Mouse (Mus musculus) midbrain, postnatal 0 days (tissue): ENCODE data around the gene Noxa1. TPM values are rescaled to one million over a fixed set of nuclear protein-coding genes. Genes with fewer than 3 reads are reported as not detected.

Experiments used
- ATAC-seq: fragments of 200-750 bp; cut with Nextera tagmentation; 2 replicates; pipeline ENCODE4 v1.8.0; 2017; ENCODE audit warnings: moderate number of reproducible peaks, mild to moderate bottlenecking, moderate TSS enrichment, moderate library complexity; ENCODE audit not compliant: low FRiP score
- DNase-seq: peaks from one replicate; pipeline ENCODE4 v3.0.0-alpha.2; 2015; ENCODE audit warnings: low spot score
- H3K27ac ChIP-seq: fragments of 300-500 bp; sonication (generic); 2 replicates; pipeline ENCODE4 v1.5.1; 2014; ENCODE audit warnings: low read depth, mild to moderate bottlenecking, low read length, mixed read lengths
- H3K27me3 ChIP-seq: fragments of 300-500 bp; sonication (generic); 2 replicates; pipeline ENCODE4 v1.6.1; 2014; ENCODE audit warnings: low read length, control low read depth, mixed read lengths; ENCODE audit not compliant: insufficient read depth
- H3K36me3 ChIP-seq: fragments of 300-500 bp; sonication (generic); 2 replicates; pipeline ENCODE4 v1.6.1; 2014; ENCODE audit warnings: low read length, control low read depth, mixed read lengths; ENCODE audit not compliant: insufficient read depth
- H3K4me1 ChIP-seq: fragments of 300-500 bp; sonication (generic); 2 replicates; pipeline ENCODE4 v1.6.1; 2014; ENCODE audit warnings: mild to moderate bottlenecking, control low read depth, antibody characterized with exemption, low read length, mixed read lengths; ENCODE audit not compliant: insufficient read depth
- H3K4me2 ChIP-seq: fragments of 300-500 bp; sonication (generic); 2 replicates; pipeline ENCODE4 v1.6.1; 2014; ENCODE audit warnings: low read depth, mild to moderate bottlenecking, low read length, mixed read lengths; ENCODE audit not compliant: poor library complexity, severe bottlenecking
- H3K4me3 ChIP-seq: fragments of 300-500 bp; sonication (generic); 2 replicates; pipeline ENCODE4 v1.5.1; 2014; ENCODE audit warnings: low read depth, mild to moderate bottlenecking, low read length, moderate library complexity
- H3K9ac ChIP-seq: fragments of 300-500 bp; sonication (generic); replicated peaks from 2 replicates; pipeline ENCODE4 v1.6.1; 2014; ENCODE audit warnings: mild to moderate bottlenecking, low read length, moderate library complexity, mixed read lengths; ENCODE audit not compliant: poor library complexity, severe bottlenecking
- H3K9me3 ChIP-seq: fragments of 300-500 bp; sonication (generic); 2 replicates; pipeline ENCODE4 v1.6.1; 2016; ENCODE audit warnings: low read length, control low read depth
- CTCF ChIP-seq: IDR thresholded peaks from 2 replicates; pipeline ENCODE4 v1.5.1; 2016; ENCODE audit warnings: antibody characterized with exemption, mild to moderate bottlenecking
- WGBS: fragments of 180-500 bp; shearing (Covaris S2); extraction: QIAGEN DNeasy Blood & Tissue Kit; methylation state at CpG from one replicate; pipeline ENCODE4 v1.1.7; 2014; 5-methylcytosine and 5-hydroxymethylcytosine counted together
- polyA plus RNA-seq: library from polyadenylated mRNA; unstranded; fragments of >200 nt; fragmentation: Nextera tagmentation; extraction: Ambion mirVana; gene quantifications from 2 replicates; pipeline ENCODE4 v1.2.1, GENCODE M21; 2015
- total RNA-seq: library from RNA; depleted of rRNA; stranded (reverse); fragments of >200 nt; gene quantifications from 2 replicates; pipeline ENCODE4 v1.2.3, GENCODE M21; 2014

The Noxa1 gene
- total and polyA plus RNA-seq, 2 experiments from 2014 or later: not detected

DNA sequence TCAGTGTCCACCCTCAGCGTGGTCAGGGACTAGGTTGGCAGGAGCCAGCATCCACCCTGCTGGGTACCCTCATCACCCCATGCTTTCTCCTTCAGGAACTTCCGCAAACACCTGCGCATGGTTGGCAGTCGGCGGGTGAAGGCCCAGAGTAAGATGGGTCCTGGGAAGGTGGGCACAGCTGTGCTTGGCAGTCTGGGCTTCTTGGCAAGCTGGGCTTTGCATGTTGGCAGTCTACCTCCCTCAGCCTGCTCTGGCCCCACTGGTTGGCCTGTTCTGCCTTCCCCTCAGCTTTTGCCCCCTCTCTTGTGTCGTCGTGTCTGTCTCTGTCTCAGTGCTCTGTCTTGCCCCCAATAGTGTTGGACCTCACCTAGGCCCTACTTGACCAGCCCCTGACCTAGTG lies 36.0 kb downstream of the Noxa1 start:
- Histone ChIP-seq H3K4me3 (no peak overlapping the region), H3K27me3 (no peaks in the 10 kb centered on the region), H3K4me2 (no peak overlapping the region), H3K9ac (no peak overlapping the region), H3K27ac (no peak overlapping the region), H3K36me3 (peaks cover 57% of the 10 kb centered on the region), H3K4me1 (peaks cover 12% of the 10 kb centered on the region; the same call in 1 of the 2 replicates), H3K9me3 (no peaks in the 10 kb centered on the region)
- WGBS: 88% methylated on average over 7 of the region's 7 CpGs
- TF ChIP-seq CTCF: no peak
- no peak for DNase-seq
- no peak for ATAC-seq

DNA sequence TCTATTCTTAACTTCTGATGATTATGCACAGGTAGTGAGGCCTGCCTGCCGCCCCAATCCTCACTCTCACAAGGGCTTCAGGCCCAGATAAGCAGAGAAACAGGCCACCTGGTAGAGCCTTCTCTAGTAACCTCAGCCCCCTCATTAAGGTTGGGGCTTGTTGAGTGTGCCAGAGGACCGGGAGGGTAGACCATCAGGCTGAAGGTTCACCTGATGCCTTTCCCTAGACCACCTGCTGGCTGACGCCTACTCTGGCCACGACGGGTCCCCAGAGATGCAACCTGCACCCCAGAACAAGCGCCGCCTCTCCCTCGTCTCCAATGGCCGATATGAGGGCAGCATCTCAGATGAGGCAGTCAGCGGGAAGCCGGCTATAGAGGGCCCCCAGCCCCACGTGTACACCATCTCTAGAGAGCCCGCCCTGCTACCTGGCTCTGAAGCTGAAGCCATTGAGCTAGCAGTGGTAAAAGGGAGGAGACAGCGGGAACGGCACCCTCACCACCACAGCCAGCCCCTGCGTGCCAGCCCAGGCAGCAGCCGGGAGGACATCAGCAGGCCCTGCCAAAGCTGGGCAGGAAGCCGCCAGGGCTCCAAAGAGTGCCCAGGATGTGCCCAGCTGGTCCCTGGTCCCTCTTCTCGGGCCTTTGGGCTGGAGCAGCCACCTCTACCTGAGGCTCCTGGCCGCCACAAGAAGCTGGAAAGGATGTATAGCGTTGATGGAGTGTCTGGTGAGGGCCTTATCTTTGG lies 39.4 kb downstream of the Noxa1 start:
- Histone ChIP-seq H3K9me3 (no peaks in the 10 kb centered on the region), H3K9ac (peak overlapping the region; percentile 69), H3K27ac (no peak overlapping the region), H3K4me3 (peak overlapping the region; percentile 69), H3K36me3 (peaks cover 38% of the 10 kb centered on the region), H3K27me3 (no peaks in the 10 kb centered on the region), H3K4me1 (peaks cover 12% of the 10 kb centered on the region; the same call in 1 of the 2 replicates), H3K4me2 (peak overlapping the region; percentile 76)
- TF ChIP-seq CTCF: no peak
- no peak for DNase-seq
- no peak; the same call in 1 of the 2 replicates for ATAC-seq
- WGBS: 82% methylated on average over 21 of the region's 21 CpGs

GRCm38 (mm10) chr2:25055068-25055405 lies 39.9 kb downstream of the Noxa1 start:
- 35% methylated on average over 2 of the region's 2 CpGs for WGBS
- Histone ChIP-seq H3K4me3 (peak overlapping the region; percentile 69), H3K4me1 (peaks cover 12% of the 10 kb centered on the region; the same call in 1 of the 2 replicates), H3K27ac (peak overlapping the region; percentile 71; the same call in 1 of the 2 replicates), H3K9me3 (no peaks in the 10 kb centered on the region), H3K36me3 (peaks cover 33% of the 10 kb centered on the region), H3K4me2 (peak overlapping the region; percentile 76), H3K27me3 (no peaks in the 10 kb centered on the region), H3K9ac (peak overlapping the region; percentile 69)
- DNase-seq (peak; percentile 63), ATAC-seq (peak; percentile 15; the same call in 1 of the 2 replicates)
- TF ChIP-seq CTCF: peak; percentile 13; the same call in 1 of the 2 replicates

DNA sequence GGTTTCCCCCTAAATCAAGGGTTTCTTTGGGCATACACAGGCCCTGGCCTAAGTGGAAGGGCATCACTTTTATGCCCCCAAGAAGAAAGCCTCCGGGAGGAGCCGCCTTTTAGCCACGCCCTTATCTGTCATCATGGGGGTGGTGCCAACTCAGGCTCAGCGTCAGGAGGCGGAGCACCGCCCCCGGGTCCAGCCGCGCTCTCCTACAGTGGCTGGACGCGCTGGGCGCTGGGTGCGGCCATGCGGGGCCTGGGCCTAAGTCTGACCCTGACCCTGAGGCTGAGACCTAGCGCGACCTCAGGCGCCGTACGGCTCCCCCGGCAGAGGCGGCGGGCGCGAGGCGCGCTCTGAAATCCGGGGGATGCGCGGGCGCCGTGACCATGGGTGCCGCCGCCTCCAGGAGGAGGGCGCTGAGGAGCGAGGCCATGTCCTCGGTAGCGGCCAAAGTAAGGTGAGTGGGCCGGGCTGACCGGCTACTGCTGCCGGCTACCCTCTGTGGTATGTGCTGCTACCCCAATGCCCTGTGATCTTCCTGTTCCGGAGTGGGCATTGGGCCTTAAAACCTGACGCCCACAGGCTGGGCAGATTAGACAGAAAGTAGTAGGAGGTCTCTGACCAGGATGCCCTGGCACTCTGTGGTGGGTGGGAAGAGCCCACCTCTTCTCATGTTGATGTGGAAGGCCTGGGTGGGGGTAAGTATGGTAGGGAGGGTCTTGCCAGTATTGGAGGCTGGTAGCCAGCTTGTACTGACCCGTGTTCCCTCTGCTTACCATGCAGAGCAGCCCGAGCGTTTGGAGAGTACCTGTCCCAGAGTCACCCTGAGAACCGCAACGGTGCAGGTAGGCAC lies 40.5 kb downstream of the Noxa1 start, which contains the start of gene Nsmf:
Gene Nsmf, plus strand, starts transcription at position 135 of the 847 bp plus-strand sequence.
- peak within 1 kb of the TSS; percentile 69 for H3K4me3 ChIP-seq
- peaks cover 27% of the 10 kb centered on the region for H3K36me3 ChIP-seq
- H3K9me3 ChIP-seq: no peaks in the 10 kb centered on the region
- H3K9ac ChIP-seq: peak within 1 kb of the TSS; percentile 69
- DNase-seq: peak; percentile 85
- H3K27me3 ChIP-seq: no peaks in the 10 kb centered on the region
- H3K27ac ChIP-seq: peak within 1 kb of the TSS; percentile 71
- ATAC-seq: peak; percentile 86
- WGBS: 4% methylated on average over 46 of the region's 47 CpGs
- H3K4me1 ChIP-seq: peaks cover 12% of the 10 kb centered on the region; the same call in 1 of the 2 replicates
- peak within 1 kb of the TSS; percentile 76 for H3K4me2 ChIP-seq
- TF ChIP-seq CTCF: peak; percentile 31

DNA sequence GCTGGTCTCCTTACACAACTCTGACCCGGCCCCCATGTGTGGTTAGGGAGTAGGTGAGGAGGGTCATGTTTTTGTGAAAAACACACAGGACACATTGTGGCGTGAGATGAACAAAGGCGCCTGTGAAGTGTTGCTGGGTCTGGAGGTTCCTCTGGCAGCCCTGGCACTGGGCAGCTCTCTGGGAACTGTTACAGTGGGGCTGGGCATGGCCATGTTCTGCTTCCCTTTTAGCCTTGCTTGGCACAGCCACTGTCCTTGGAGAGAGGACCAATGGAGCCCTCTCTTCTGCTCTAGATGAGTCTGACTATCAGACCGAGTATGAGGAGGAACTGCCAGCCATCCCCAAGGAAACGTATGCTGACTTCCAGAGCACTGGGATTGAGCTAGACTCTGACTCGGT lies 41.8 kb downstream of the Noxa1 start:
- 95% methylated on average over 6 of the region's 6 CpGs for WGBS
- DNase-seq: no peak

More for the DNA sequence above, 41.8 kb downstream of the Noxa1 start:
- no peaks in the 10 kb centered on the region for H3K27me3 ChIP-seq
- H3K9me3 ChIP-seq: no peaks in the 10 kb centered on the region
- H3K36me3 ChIP-seq: peaks cover 14% of the 10 kb centered on the region
- peaks cover 12% of the 10 kb centered on the region; the same call in 1 of the 2 replicates for H3K4me1 ChIP-seq
- ATAC-seq: no peak
- H3K27ac ChIP-seq: no peak overlapping the region
- no peak overlapping the region for H3K4me3 ChIP-seq
- no peak overlapping the region for H3K4me2 ChIP-seq
- TF ChIP-seq CTCF: no peak
- H3K9ac ChIP-seq: no peak overlapping the region
